Mouse (Mus musculus): Measurements from ENCODE around the gene Lrguk.

The Lrguk gene

GRCm38 (mm10) chr6:34066790-34067189 is 37.5 kb downstream of the Lrguk start:
- no peak for DNase-seq (ENCODE audit: low spot score in 2 of 2)

GRCm38 (mm10) chr6:34067271-34067670 is 38.0 kb downstream of the Lrguk start:
- DNase-seq (ENCODE audit: low spot score in 2 of 2) = no peak

- no peak for DNase-seq (ENCODE audit: low spot score in 2 of 2)
Measured at GRCm38 (mm10) chr6:34071936-34072335, 42.7 kb downstream of the Lrguk start.

DNA sequence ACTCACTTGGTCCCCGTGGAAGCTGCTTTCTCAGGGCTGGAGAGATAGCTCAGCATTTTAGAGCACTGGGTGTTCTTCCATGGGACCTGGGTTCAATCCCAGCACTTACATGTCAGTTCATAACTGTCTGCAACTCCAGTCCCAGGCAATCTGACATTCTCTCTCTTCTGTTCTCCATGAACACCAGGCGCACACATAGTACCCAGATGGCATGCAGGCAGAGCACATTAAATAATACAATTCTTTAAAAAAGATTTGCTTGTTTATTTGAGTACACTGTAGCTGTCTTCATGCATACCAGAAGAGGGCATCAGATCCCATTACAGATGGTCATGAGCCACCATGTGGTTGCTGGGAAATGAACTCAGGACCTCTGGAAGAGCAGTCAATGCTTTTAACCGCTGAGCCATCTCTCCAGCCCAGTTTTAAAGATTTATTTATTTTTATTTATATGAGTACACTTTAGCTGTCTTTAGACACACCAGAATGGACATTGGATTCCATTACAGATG is 44.7 kb downstream of the Lrguk start:
- DNase-seq (ENCODE audit: low spot score in 2 of 2) = no peak

- DNase-seq (ENCODE audit: low spot score in 2 of 2) = no peak
Measured at GRCm38 (mm10) chr6:34075520-34075919, 46.3 kb downstream of the Lrguk start.

DNA sequence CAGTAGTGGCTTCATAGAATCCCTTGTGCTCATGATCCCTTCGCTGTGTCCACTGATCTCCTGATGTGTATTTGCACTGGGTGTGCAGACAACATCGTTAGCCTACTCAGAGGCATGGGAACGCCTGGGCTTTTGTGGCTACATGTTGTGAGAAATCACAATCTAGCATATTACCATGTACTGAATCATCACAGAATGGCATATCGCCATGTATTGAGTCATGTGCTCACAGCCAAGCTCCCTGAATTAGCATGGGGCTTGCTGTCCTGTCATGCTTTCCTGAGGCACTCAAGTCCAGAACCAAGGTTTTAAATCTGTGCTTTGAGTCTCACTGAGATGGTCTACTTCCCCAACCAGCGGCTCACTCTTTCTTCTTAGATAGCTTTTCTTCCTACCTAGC is 54.2 kb downstream of the Lrguk start:
- no peak for DNase-seq (ENCODE audit: low spot score in 2 of 2)

GRCm38 (mm10) chr6:34087701-34088100 is 58.5 kb downstream of the Lrguk start:
- no peak for DNase-seq (ENCODE audit: low spot score in 2 of 2)

DNA sequence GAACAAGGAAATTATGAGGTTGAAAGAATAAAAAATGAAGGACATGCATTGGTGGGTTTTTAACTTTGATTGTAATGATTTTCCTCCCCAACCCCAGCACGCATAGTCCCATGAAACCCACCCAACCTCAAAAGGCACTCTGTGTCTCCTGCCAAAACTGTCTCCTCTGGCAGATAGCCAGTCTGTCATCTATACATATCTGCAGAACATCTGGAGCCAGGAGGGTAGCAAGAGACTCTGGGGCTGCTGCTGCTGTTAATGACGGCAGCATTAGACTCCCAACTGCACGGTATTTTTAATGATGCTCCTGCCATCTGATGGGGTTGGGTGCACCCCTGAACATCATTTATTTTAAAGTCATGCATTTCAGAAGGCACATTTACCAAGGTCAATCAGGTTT is 59.7 kb downstream of the Lrguk start:
- DNase-seq (ENCODE audit: low spot score in 2 of 2) = no peak

GRCm38 (mm10) chr6:34091537-34091936 is 62.3 kb downstream of the Lrguk start:
- no peak for DNase-seq (ENCODE audit: low spot score in 2 of 2)

GRCm38 (mm10) chr6:34096274-34096673 is 67.0 kb downstream of the Lrguk start:
- no peak for DNase-seq (ENCODE audit: low spot score in 2 of 2)

- no peak for DNase-seq (ENCODE audit: low spot score in 2 of 2)
Measured at GRCm38 (mm10) chr6:34096905-34097304, 67.7 kb downstream of the Lrguk start.

DNA sequence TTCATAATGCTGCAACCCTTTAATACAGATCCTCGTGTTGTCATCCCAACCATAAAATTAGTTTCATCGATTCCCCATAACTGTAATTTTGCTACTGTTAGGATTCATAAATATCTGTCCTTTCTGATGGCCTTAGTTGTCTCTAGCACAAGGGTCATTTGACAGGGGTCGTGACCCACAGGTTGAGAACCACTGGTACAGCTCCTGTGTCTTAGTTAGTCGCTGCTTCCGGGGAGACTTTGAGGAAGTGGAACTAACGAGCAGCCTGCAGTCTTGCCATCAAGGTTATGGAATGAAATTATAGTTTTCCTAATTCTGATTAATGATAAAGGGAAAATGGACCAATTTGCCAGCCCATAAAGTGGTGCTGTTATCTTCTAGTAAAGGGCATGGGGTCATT is 70.5 kb downstream of the Lrguk start:
- no peak for DNase-seq (ENCODE audit: low spot score in 2 of 2)

- DNase-seq (ENCODE audit: low spot score in 2 of 2) = no peak
Measured at GRCm38 (mm10) chr6:34101531-34102396, 72.5 kb downstream of the Lrguk start.

- DNase-seq (ENCODE audit: low spot score in 2 of 2) = no peak
Measured at GRCm38 (mm10) chr6:34103251-34103920, 74.1 kb downstream of the Lrguk start.

DNA sequence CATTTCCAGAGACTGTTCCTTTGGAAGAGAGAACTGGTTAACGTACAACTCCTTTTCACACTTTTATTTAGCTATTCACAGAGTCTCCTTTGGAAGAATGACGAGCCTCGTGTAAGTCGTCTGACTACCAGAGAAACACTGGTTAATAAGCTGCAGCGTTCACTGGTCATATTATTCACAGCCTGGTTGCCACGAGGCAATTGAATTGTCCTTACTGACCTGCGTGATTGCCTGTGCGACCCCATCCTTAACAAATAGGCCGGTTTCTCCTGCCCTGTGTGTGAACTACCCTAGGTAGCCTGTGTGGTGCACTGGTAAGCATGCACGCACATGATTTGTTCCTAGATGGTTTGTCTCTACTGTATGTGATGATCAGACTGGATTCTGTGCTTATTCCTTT is 81.3 kb downstream of the Lrguk start:
- DNase-seq (ENCODE audit: low spot score in 2 of 2) = no peak

- DNase-seq (ENCODE audit: low spot score in 2 of 2) = no peak
Measured at GRCm38 (mm10) chr6:34111406-34111805, 82.2 kb downstream of the Lrguk start.

DNA sequence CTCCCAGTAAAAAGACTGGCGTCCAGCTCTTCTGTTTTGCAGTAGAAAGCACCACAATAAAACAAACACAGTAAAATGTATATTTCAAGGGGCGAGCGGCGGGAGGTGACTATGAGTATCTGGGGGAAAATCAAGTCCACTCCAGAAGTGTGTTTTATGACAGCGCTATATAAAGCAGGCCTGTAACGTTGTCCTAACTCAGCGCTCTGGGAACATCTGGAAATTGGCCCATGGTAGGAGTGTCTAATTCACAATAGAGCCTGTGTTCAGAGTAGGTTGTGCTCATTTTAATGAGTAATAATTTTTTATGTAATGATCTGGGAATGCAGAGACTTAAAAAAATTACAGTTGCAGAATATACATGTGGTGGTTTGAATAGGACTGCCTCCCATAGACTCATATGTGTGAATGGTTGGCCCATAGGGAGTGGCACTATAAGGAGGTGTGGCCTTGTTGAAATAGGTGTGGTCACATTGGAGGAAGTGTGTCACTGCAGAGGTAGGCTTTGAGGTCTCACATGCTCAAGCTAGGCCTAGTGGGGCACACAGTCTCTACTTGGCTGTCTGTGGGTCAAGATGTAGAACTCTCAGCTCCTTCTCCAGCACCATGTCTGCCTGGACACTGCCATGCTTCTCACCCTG is 87.7 kb downstream of the Lrguk start:
- DNase-seq (ENCODE audit: low spot score in 2 of 2) = no peak

DNA sequence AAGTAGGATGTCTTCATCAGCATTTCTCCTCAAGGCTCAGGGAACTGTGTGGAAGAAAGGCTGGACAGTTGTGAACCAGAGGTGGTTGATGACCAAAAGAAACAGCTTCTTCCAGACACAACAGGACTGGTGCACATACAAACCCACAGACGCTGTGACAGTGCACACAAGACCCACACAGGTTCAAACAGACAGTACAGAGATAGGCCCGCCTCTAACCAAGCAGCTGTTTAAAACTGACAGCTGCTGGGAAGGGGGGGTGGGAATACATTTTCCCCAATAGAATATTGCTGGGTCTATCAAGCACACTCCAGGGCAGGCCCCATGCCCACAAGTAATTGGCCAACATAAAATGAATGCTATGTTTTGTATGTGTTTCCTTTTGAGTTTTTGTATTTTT is 95.2 kb downstream of the Lrguk start:
- DNase-seq (ENCODE audit: low spot score in 2 of 2) = no peak

DNA sequence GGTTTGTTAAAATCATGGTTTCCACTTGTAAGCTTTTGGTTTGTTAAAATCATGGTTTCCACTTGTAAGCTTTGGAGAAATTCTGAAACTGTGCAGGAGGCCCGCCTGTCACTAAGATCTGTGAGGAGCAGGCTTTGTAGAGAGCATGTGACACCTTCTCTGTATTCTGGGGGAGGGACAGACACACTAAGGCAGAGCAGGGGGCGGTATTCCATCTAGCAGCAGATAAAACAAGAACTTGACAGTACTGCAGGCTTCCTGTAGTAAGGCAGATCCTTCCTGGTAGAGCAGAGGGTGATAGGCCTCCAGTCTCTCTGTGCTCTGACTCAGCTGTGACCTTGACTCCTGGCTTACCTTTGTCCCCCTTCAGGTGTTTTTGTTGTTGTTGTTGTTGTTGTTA is 100.0 kb downstream of the Lrguk start:
- DNase-seq (ENCODE audit: low spot score in 2 of 2) = no peak

DNA sequence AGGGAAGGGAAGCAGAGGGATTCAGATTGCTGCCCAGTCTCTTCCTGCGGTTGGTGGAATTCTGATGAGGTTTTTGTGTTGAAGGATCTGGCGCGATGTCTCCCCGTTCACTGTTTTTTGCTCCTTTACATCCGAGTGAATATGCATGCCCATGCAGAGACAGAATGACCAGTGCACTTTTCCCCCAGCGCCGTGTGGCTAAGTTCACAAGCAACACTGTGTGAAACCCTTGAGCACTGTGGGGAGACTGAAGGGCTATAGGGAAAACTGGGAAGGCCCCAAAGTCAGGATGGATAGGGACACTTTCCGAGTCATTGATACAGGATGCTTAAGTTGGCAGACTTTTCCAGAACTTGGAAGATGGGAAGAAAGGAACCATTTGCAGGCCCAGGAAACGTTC is 103.1 kb downstream of the Lrguk start:
- DNase-seq (ENCODE audit: low spot score in 2 of 2) = no peak

DNA sequence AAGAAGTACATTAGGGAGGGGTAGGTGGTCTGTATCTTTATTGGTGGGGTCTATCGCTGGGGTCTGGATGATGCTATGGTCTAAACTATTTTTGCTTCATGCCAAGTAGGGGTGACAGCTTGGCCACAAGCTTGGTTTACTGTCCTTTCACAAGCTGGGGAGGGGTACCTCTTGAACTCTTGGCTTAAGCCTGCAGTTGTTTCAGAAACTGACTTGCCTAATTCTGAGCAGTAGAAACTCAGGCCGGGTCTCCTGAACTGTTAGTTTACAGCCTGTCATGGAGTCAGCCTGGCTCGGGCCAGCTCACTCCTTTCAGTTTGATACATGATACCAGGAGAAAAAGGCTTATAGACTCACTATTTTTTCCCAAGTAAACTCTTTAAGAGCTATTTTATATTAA is 109.1 kb downstream of the Lrguk start:
- DNase-seq (ENCODE audit: low spot score in 2 of 2) = no peak

GRCm38 (mm10) chr6:34142931-34143330 is 113.7 kb downstream of the Lrguk start:
- DNase-seq (ENCODE audit: low spot score in 2 of 2) = no peak

GRCm38 (mm10) chr6:34146042-34146441 is 116.8 kb downstream of the Lrguk start:
- DNase-seq (ENCODE audit: low spot score in 2 of 2) = no peak
